Mouse (Mus musculus) embryonic fibroblast, embryonic 13.5 days (primary cell): ENCODE results near the gene Elovl7.

Experiments
- CTCF ChIP-seq: IDR thresholded peaks from 2 replicates; pipeline ENCODE4 v1.5.1; 2011; ENCODE audit warnings: mild to moderate bottlenecking, control low read depth, low read length, moderate library complexity, borderline replicate concordance; ENCODE audit not compliant: insufficient read depth
- POLR2A ChIP-seq: IDR thresholded peaks from 2 replicates; pipeline ENCODE4 v1.6.1; 2011; ENCODE audit warnings: low read depth, mild to moderate bottlenecking, control low read depth, low read length, moderate library complexity

GRCm38 (mm10) chr13:108302957-108303675, 88.9 kb downstream of the Elovl7 start:
- TF ChIP-seq POLR2A (no peak), CTCF (no peak)
